Mouse (Mus musculus): ENCODE results near the gene Ldb3. TPM values are rescaled to one million over a fixed set of nuclear protein-coding genes. Genes with fewer than 3 reads are reported as not detected.

The Ldb3 gene
- polyA plus RNA-seq, 1 experiment from 2014 or later = 0.99 TPM

DNA sequence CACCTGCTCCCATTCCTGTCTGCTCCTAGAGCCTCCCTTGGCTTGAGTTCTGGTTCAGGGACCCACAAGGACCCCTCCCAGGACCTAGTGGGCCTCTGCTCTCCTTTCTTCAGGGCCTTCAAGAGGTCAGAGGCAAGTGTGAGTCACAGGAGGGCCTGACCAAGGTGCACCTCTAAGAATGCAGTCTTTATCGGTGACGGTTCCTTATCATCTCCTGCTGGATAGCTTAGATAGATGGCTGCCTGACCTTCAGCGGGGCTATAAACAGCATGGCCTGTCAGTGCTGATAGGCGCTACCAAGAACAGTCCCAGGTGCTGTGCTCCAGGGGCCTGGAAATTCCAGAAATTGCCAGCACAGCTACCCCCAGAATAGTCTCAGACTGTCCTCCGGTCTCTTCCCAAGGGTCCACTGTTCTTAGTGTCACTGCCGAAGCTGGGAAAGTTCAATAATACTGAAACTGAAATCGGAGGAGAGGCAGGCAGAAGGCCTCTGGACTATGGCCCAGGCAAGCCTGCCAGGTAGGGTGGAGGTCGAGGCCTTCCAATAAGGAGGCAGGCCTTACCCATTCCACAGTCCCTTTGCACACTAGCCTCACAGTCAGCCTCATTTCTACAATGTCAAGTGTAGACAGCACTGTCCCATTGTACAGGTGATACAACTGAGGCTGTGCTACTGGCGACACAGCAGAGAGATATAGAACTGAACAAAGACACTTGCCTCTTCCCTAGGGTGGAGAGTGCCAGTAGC, 3.0 kb downstream of the Ldb3 start:
- Histone ChIP-seq H3K4me1 (ENCODE audit: control insufficient read depth, insufficient read depth, low read length) (no peaks in the 10 kb centered on the region), H3K9me3 (replicated peaks; ENCODE audit: control insufficient read depth, low read length, poor library complexity, severe bottlenecking) (no peaks in the 10 kb centered on the region), H3K27me3 (ENCODE audit: control insufficient read depth, insufficient read depth, low read depth, low read length) (no peaks in the 10 kb centered on the region), H3K4me3 (ENCODE audit: low read depth, low read length) (no peak overlapping the region), H3K4me2 (ENCODE audit: low read length) (no peak overlapping the region), H3K27ac (ENCODE audit: low read length) (no peak overlapping the region), H3K9ac (ENCODE audit: low read depth, low read length) (no peak overlapping the region), H3K36me3 (ENCODE audit: control insufficient read depth, insufficient read depth, low read length) (no peaks in the 10 kb centered on the region)
- 89% methylated on average over 9 of the region's 9 CpGs for WGBS
- no peak for ATAC-seq

DNA sequence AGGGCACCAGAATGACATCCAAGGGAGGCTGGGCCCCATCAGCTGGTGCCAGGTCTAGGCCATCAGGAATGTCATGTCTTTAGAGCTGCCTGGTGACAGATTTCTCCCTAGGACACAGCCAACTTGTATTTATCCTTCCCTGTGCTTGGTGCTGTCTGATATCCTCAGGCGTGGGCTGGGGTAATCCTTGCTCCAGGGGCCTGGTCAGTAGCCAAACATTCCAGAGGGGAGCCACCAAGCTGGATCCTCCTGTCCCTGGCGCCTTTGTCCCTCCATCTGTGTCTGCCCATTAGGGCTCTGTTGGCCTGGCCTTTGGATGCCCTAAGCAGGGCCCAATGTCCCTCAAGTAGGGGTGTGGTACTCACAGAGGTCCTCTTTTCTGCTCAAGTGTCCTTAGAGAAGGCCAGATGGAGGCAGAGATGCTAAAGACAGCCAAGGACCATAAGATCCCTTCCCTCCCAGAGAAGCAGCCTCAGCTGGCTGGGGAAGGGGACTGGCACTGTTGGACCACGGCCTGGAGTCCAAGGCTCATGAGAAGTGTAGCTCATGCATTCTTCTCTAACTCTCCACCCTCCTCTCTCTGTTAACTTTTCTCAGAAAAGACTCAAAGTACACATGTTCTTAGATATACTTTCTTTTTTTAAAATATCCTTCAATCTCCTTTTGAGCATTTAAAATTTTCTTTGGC, 5.6 kb downstream of the Ldb3 start:
- Histone ChIP-seq H3K9ac (ENCODE audit: low read depth, low read length) (no peak overlapping the region), H3K27me3 (ENCODE audit: control insufficient read depth, insufficient read depth, low read depth, low read length) (no peaks in the 10 kb centered on the region), H3K36me3 (ENCODE audit: control insufficient read depth, insufficient read depth, low read length) (no peaks in the 10 kb centered on the region), H3K9me3 (replicated peaks; ENCODE audit: control insufficient read depth, low read length, poor library complexity, severe bottlenecking) (no peaks in the 10 kb centered on the region), H3K4me2 (ENCODE audit: low read length) (no peak overlapping the region), H3K4me1 (ENCODE audit: control insufficient read depth, insufficient read depth, low read length) (no peaks in the 10 kb centered on the region), H3K27ac (ENCODE audit: low read length) (no peak overlapping the region), H3K4me3 (ENCODE audit: low read depth, low read length) (no peak overlapping the region)
- ATAC-seq = no peak
- 82% methylated on average over 3 of the region's 3 CpGs for WGBS

DNA sequence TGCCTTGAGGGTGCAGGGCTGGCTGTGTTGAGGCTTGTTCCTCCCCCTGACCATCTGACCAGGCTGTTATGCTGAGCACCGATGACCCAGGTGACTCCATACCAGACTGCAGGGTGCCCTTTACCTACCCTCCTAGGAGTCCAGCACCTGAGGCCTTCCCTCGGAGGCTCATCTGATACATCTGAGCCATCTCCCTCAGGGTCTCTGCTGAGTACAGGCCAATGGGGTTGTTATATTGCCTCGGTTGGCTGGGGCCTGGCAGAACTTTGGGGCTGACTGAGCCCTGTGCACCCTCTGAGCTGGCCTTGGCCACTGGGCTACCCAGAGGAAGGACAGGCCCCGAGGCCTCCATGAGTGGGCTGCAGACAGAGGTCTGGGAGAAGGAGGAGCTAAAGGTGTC, 11.6 kb downstream of the Ldb3 start:
- Histone ChIP-seq H3K9ac (ENCODE audit: low read depth, low read length) (no peak overlapping the region), H3K4me2 (ENCODE audit: low read length) (no peak overlapping the region), H3K9me3 (replicated peaks; ENCODE audit: control insufficient read depth, low read length, poor library complexity, severe bottlenecking) (no peaks in the 10 kb centered on the region), H3K4me3 (ENCODE audit: low read depth, low read length) (no peak overlapping the region), H3K27ac (ENCODE audit: low read length) (no peak overlapping the region), H3K27me3 (ENCODE audit: control insufficient read depth, insufficient read depth, low read depth, low read length) (no peaks in the 10 kb centered on the region), H3K4me1 (ENCODE audit: control insufficient read depth, insufficient read depth, low read length) (no peaks in the 10 kb centered on the region), H3K36me3 (ENCODE audit: control insufficient read depth, insufficient read depth, low read length) (no peaks in the 10 kb centered on the region)
- WGBS = 81% methylated on average over 4 of the region's 4 CpGs
- no peak for ATAC-seq

DNA sequence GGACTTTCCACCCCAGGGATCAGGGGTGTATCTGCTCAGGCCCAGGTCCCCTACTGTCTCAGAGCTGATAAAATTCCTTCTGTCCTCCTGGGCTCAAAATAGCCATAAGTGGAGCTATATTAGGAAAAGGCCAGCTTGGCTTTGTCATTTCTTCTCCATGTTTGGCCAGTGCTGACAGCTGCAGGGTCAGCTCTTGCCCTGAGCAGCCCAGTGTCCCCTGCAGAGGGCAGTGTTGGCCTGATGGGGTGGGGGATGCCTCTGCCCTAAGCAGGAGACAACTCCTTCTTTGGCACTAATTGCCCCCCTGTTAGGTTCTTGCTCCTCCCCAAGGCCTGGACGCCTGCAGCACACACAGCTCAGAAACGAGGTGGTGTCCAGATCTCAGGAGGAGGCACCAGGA, 14.4 kb downstream of the Ldb3 start:
- Histone ChIP-seq H3K9me3 (replicated peaks; ENCODE audit: control insufficient read depth, low read length, poor library complexity, severe bottlenecking) (no peaks in the 10 kb centered on the region), H3K4me2 (ENCODE audit: low read length) (no peak overlapping the region), H3K4me1 (ENCODE audit: control insufficient read depth, insufficient read depth, low read length) (no peaks in the 10 kb centered on the region; the same call in 1 of the 2 replicates), H3K4me3 (ENCODE audit: low read depth, low read length) (no peak overlapping the region), H3K27me3 (ENCODE audit: control insufficient read depth, insufficient read depth, low read depth, low read length) (no peaks in the 10 kb centered on the region), H3K27ac (ENCODE audit: low read length) (no peak overlapping the region), H3K36me3 (ENCODE audit: control insufficient read depth, insufficient read depth, low read length) (no peaks in the 10 kb centered on the region), H3K9ac (ENCODE audit: low read depth, low read length) (no peak overlapping the region)
- ATAC-seq = no peak
- 64% methylated on average over 2 of the region's 2 CpGs for WGBS

DNA sequence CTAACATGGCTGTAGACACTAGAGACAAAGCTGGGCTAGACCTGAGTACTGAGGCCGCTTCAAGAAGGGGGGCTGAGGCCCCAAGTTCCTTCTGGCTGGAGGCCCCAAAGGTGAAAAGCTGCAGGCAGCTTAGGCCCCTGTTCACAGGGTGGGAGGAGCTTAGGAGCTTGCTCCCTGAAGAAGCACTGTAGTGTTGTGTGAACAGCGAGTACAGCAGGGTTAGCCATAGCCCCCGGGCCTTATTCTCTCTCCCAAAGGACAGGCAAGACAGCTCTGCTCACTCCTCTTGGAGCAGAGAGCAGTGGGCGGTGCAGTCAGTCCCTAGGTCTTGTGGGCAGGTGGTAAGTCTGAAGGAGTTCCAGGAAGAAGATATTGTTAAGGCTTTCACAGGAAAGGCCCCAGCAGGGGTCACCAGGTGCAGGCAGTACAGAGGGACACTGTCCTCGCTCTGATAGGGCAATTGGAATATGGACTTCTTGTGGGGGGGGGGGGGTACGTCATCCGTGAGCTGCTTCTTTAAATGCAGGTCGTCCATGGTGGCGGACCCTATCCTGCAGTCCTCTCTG, 15.1 kb downstream of the Ldb3 start:
- no peaks in the 10 kb centered on the region for H3K36me3 ChIP-seq (ENCODE audit: control insufficient read depth, insufficient read depth, low read length)
- ATAC-seq = no peak
- no peaks in the 10 kb centered on the region for H3K9me3 ChIP-seq (replicated peaks; ENCODE audit: control insufficient read depth, low read length, poor library complexity, severe bottlenecking)
- no peaks in the 10 kb centered on the region; the same call in 1 of the 2 replicates for H3K4me1 ChIP-seq (ENCODE audit: control insufficient read depth, insufficient read depth, low read length)
- 73% methylated on average over 8 of the region's 9 CpGs for WGBS
- no peak overlapping the region for H3K27ac ChIP-seq (ENCODE audit: low read length)
- H3K27me3 ChIP-seq (ENCODE audit: control insufficient read depth, insufficient read depth, low read depth, low read length) = no peaks in the 10 kb centered on the region
- no peak overlapping the region for H3K4me2 ChIP-seq (ENCODE audit: low read length)
- no peak overlapping the region for H3K4me3 ChIP-seq (ENCODE audit: low read depth, low read length)
- H3K9ac ChIP-seq (ENCODE audit: low read depth, low read length) = no peak overlapping the region

DNA sequence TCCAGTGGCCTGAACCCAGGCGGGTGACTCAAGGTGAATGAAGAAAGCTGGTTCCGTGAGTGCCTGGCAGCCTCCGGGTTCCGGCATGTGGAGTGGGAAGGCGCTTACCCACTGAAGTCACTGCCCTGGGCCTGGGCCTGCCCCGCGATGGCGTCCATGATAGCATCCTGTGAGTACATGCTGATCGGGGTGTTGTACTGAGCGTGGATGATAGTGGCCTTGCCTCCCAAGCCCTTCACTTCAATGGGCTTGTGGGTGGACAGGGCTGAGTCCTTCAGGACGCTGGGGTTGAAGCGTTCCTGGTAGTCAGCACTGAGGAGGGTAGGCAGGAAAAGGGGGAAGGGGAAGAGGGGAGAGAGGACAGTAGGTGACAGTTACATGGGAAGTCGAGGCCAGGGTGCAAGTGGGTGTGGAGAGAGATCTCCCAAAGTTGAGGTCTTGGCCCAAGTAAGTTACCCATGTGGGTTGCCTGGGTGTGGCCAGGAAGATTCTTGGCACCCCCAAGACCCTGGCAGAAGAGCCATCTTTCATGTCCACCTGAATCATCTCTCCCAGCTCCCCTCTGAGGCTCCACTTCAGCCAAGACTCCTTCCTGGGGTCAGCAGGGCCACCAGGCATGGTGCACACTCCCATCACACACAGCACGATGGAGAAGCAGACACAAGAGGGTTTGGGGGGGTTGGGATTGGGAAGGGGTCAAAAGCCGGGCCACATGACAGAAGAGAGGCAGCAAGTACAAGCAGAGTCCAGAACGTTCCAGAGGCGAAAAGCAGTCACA, 16.7 kb downstream of the Ldb3 start:
- H3K4me1 ChIP-seq (ENCODE audit: control insufficient read depth, insufficient read depth, low read length) = no peaks in the 10 kb centered on the region; the same call in 1 of the 2 replicates
- no peak for ATAC-seq
- 86% methylated on average over 17 of the region's 17 CpGs for WGBS
- no peak overlapping the region for H3K4me3 ChIP-seq (ENCODE audit: low read depth, low read length)
- H3K27ac ChIP-seq (ENCODE audit: low read length) = no peak overlapping the region
- no peak overlapping the region for H3K9ac ChIP-seq (ENCODE audit: low read depth, low read length)
- no peaks in the 10 kb centered on the region for H3K9me3 ChIP-seq (replicated peaks; ENCODE audit: control insufficient read depth, low read length, poor library complexity, severe bottlenecking)
- H3K4me2 ChIP-seq (ENCODE audit: low read length) = no peak overlapping the region
- no peaks in the 10 kb centered on the region for H3K36me3 ChIP-seq (ENCODE audit: control insufficient read depth, insufficient read depth, low read length)
- H3K27me3 ChIP-seq (ENCODE audit: control insufficient read depth, insufficient read depth, low read depth, low read length) = no peaks in the 10 kb centered on the region

DNA sequence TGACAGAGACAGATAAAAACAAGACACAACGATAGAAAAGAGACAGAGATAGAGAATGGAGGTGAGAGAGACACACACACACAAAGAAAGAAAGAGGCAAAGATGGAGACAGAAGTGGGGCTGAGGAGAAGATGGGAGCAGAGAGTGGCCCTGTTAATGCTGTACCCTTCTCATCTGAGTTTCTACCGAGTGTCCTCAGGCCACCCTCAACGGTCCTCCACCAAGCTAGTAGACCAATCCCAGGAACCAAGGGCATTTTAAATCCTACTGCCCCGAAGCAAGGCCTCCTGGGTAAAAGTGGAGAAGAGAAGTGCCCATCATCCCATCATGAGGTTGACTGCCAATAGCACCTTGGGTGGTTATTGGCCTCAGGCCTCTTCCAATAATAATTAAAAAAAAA, 17.6 kb downstream of the Ldb3 start:
- H3K4me1 ChIP-seq (ENCODE audit: control insufficient read depth, insufficient read depth, low read length) = no peaks in the 10 kb centered on the region; the same call in 1 of the 2 replicates
- no peaks in the 10 kb centered on the region for H3K9me3 ChIP-seq (replicated peaks; ENCODE audit: control insufficient read depth, low read length, poor library complexity, severe bottlenecking)
- no peak overlapping the region for H3K4me3 ChIP-seq (ENCODE audit: low read depth, low read length)
- no peak overlapping the region for H3K4me2 ChIP-seq (ENCODE audit: low read length)
- H3K27me3 ChIP-seq (ENCODE audit: control insufficient read depth, insufficient read depth, low read depth, low read length) = no peaks in the 10 kb centered on the region
- H3K9ac ChIP-seq (ENCODE audit: low read depth, low read length) = no peak overlapping the region
- ATAC-seq = no peak
- 83% methylated on average over 4 of the region's 4 CpGs for WGBS
- no peaks in the 10 kb centered on the region for H3K36me3 ChIP-seq (ENCODE audit: control insufficient read depth, insufficient read depth, low read length)
- H3K27ac ChIP-seq (ENCODE audit: low read length) = no peak overlapping the region

DNA sequence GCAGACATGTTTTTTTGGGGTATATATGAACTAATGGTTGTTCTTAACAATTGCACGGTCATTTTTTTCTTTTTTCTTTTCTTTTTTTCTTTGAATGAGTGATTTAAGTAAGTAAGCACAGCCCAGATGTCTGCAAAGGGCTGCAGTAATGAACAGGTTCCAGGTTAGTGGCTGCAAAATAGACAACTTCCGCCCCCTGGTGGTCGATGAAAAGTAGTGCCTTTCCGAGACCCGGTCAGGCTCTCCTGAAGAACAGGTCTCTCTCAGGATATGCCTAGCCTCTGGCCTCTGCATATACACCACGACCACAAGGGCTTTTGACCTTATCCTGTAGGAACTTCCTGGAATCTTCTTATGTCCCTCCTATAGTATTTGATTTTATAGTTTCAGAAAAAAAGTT, 18.2 kb downstream of the Ldb3 start:
- 2% methylated on average over 6 of the region's 6 CpGs for WGBS
- H3K27ac ChIP-seq (ENCODE audit: low read length) = no peak overlapping the region
- no peaks in the 10 kb centered on the region for H3K27me3 ChIP-seq (ENCODE audit: control insufficient read depth, insufficient read depth, low read depth, low read length)
- H3K9me3 ChIP-seq (replicated peaks; ENCODE audit: control insufficient read depth, low read length, poor library complexity, severe bottlenecking) = no peaks in the 10 kb centered on the region
- peak overlapping the region; percentile 37 for H3K4me3 ChIP-seq (ENCODE audit: low read depth, low read length)
- H3K4me1 ChIP-seq (ENCODE audit: control insufficient read depth, insufficient read depth, low read length) = no peaks in the 10 kb centered on the region; the same call in 1 of the 2 replicates
- peak; percentile 86 for ATAC-seq
- H3K9ac ChIP-seq (ENCODE audit: low read depth, low read length) = peak overlapping the region; percentile 52; the same call in 1 of the 2 replicates
- no peaks in the 10 kb centered on the region for H3K36me3 ChIP-seq (ENCODE audit: control insufficient read depth, insufficient read depth, low read length)
- H3K4me2 ChIP-seq (ENCODE audit: low read length) = peak overlapping the region; percentile 62

Data from midbrain, embryonic 16.5 days (tissue).